Mouse (Mus musculus) liver, adult 2 months (tissue): ENCODE measurements around the gene 9430038I01Rik. TPM values are rescaled to one million over a fixed set of nuclear protein-coding genes. Genes with fewer than 3 reads are reported as not detected.

ENCODE experiments used
- DNase-seq: peaks from one replicate; pipeline ENCODE4 v3.0.0-alpha.2; 2011; ENCODE audit warnings: low read depth, low spot score; ENCODE audit errors: extremely low read depth
- H3K27ac ChIP-seq: fragments of 200-500 bp; replicated peaks from 2 replicates; pipeline ENCODE4 v1.5.1; 2012; ENCODE audit warnings: low read depth, mild to moderate bottlenecking, control low read depth, inconsistent platforms, low read length; ENCODE audit not compliant: insufficient read depth
- H3K27me3 ChIP-seq: fragments of 200-500 bp; 2 replicates; pipeline ENCODE4 v1.6.1; 2012; ENCODE audit warnings: mild to moderate bottlenecking, moderate library complexity, low read length, inconsistent platforms; ENCODE audit not compliant: control insufficient read depth, insufficient read depth
- H3K36me3 ChIP-seq: fragments of 200-500 bp; 2 replicates; pipeline ENCODE4 v1.6.1; 2012; ENCODE audit warnings: low read length, inconsistent platforms; ENCODE audit not compliant: control insufficient read depth, insufficient read depth
- H3K4me1 ChIP-seq: fragments of 200-500 bp; 2 replicates; pipeline ENCODE4 v1.6.1; 2011; ENCODE audit warnings: low read length; ENCODE audit not compliant: control insufficient read depth, insufficient read depth
- H3K4me3 ChIP-seq: fragments of 200-500 bp; 2 replicates; pipeline ENCODE4 v1.5.1; 2011; ENCODE audit warnings: low read depth, mild to moderate bottlenecking, control low read depth, low read length, moderate library complexity; ENCODE audit not compliant: insufficient read depth
- H3K79me2 ChIP-seq: fragments of 200-500 bp; 2 replicates; pipeline ENCODE4 v1.6.1; 2012; ENCODE audit warnings: inconsistent platforms, mild to moderate bottlenecking, low read length, moderate library complexity; ENCODE audit not compliant: control insufficient read depth, insufficient read depth
- H3K9ac ChIP-seq: fragments of 200-500 bp; 2 replicates; pipeline ENCODE4 v1.6.1; 2012; ENCODE audit warnings: low read depth, mild to moderate bottlenecking, control low read depth, inconsistent platforms, low read length
- CTCF ChIP-seq: fragments of 200-500 bp; IDR thresholded peaks from 2 replicates; pipeline ENCODE4 v1.5.1; 2011; ENCODE audit warnings: low read depth, low read length, control low read depth
- POLR2A ChIP-seq: fragments of 200-500 bp; IDR thresholded peaks from 2 replicates; pipeline ENCODE4 v1.6.1; 2011; ENCODE audit warnings: low read length, control low read depth; ENCODE audit not compliant: insufficient read depth; ENCODE audit errors: extremely low read depth
- WGBS: fragments of 180-500 bp; shearing (Covaris S2); methylation state at CpG from one replicate; pipeline ENCODE4 v1.1.7; 2018; 5-methylcytosine and 5-hydroxymethylcytosine counted together
- polyA plus RNA-seq: library from polyadenylated mRNA; depleted of rRNA; stranded (reverse); fragments of >200 nt; gene quantifications from 2 replicates; pipeline ENCODE4 v1.2.3, GENCODE M21; 2012; rRNA removed
- total RNA-seq: library from RNA; depleted of rRNA; stranded (reverse); fragments of >200 nt; gene quantifications from 2 replicates; pipeline ENCODE4 v1.2.3, GENCODE M21; 2014; rRNA removed

The 9430038I01Rik gene
- total and polyA plus RNA-seq, 2 experiments, result 13.3 to 15.7 TPM

DNA sequence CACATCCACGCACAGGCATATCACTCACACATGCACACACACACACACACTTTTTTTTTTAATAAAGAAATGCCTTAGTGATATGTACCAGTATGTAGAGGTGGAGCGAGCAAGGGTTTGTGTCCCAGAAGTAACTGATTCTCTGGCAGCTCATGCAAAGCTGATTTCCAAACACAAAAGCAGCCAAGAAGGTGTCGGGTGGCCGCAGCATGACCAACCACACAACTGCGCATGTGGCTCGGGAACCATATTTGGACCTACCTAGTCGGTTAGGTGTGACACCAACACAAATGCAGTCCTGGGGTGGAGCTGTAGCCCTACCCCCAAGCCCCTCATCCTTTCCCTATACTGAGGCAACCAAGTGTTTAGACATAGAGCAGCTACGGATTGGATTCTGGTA is 45.5 kb downstream of the 9430038I01Rik start:
- no peak overlapping the region for H3K9ac ChIP-seq
- TF ChIP-seq POLR2A, result no peak
- TF ChIP-seq CTCF, result no peak
- no peak overlapping the region for H3K4me3 ChIP-seq
- H3K36me3 ChIP-seq, result no peaks in the 10 kb centered on the region
- no peaks in the 10 kb centered on the region for H3K27me3 ChIP-seq
- no peak overlapping the region for H3K27ac ChIP-seq
- no peak for DNase-seq
- WGBS, result 91% methylated on average over 8 of the region's 8 CpGs
- no peaks in the 10 kb centered on the region for H3K79me2 ChIP-seq
- H3K4me1 ChIP-seq, result no peaks in the 10 kb centered on the region

DNA sequence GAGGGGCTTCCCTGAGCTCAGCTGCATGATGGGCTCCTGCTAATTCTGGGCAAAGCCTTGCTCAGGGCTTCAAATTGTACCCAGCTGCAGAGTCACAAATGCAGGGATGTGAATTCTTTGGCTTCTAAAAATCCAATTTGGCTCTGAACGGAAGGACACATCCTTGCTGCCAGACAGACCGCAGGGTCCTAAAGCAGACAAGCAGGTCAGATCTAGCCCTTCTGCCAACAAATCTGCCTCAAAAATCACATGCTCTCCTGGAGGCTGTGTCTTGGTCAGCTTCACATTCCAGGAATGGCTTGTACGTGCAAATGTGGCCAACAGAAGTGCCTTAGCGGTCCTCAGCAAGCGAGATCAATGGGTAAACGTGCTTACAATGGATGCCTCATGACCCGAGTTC is 46.0 kb downstream of the 9430038I01Rik start:
- WGBS, result 64% methylated on average over 7 of the region's 7 CpGs
- no peaks in the 10 kb centered on the region for H3K79me2 ChIP-seq
- no peak for DNase-seq
- no peaks in the 10 kb centered on the region for H3K36me3 ChIP-seq
- no peak overlapping the region for H3K9ac ChIP-seq
- no peaks in the 10 kb centered on the region for H3K27me3 ChIP-seq
- TF ChIP-seq POLR2A, result no peak
- no peak for TF ChIP-seq CTCF
- H3K4me1 ChIP-seq, result no peaks in the 10 kb centered on the region
- H3K4me3 ChIP-seq, result no peak overlapping the region
- H3K27ac ChIP-seq, result no peak overlapping the region

DNA sequence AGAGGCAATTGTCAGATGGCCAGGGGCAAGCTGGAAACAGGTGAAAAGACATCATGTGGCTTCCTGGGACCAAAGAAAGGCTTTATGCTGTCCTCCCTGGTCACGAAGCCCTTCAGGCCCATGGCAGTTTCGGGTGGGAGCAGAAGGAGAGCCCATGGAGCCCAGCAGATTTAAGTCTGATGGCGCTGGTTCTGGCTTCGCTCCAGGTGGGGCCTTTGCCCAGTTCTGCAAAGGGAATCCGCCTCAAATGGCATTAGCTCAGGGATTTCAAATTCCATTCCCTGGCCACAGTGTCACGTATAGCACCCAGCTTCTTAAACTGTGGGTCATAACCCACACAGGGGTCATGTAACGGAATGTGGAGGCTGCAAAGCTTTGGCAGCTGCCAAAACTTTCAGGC is 63.7 kb downstream of the 9430038I01Rik start:
- Histone ChIP-seq H3K4me1 (no peaks in the 10 kb centered on the region), H3K36me3 (no peaks in the 10 kb centered on the region), H3K79me2 (no peaks in the 10 kb centered on the region), H3K27ac (no peak overlapping the region), H3K4me3 (no peak overlapping the region), H3K27me3 (no peaks in the 10 kb centered on the region), H3K9ac (no peak overlapping the region)
- no peak for DNase-seq
- WGBS, result 74% methylated on average over 7 of the region's 7 CpGs
- TF ChIP-seq CTCF, result no peak
- no peak for TF ChIP-seq POLR2A

DNA sequence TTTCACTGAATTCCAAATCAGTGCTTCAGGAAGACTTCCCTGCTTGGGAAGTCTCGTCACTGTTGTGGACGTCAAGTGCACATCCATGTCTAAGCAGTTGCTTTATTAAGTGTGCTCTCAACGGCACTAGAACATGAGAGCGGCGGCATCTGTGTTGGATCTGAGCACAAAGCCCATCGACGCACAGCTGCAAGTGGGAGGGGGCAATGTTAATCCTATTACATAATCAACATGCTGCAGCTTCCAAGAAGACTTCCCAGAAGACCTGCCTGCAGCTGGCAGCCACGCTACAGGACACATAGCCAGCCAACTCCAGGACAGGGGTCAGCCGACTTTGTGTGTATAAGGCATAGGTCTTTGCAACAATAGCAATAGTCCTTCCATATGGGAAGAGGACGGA is 64.5 kb downstream of the 9430038I01Rik start:
- no peak for DNase-seq
- no peaks in the 10 kb centered on the region for H3K36me3 ChIP-seq
- no peaks in the 10 kb centered on the region for H3K79me2 ChIP-seq
- no peak overlapping the region for H3K9ac ChIP-seq
- no peaks in the 10 kb centered on the region for H3K27me3 ChIP-seq
- TF ChIP-seq CTCF (no peak), POLR2A (no peak)
- H3K4me3 ChIP-seq, result no peak overlapping the region
- H3K27ac ChIP-seq, result no peak overlapping the region
- 76% methylated on average over 10 of the region's 10 CpGs for WGBS
- H3K4me1 ChIP-seq, result no peaks in the 10 kb centered on the region

DNA sequence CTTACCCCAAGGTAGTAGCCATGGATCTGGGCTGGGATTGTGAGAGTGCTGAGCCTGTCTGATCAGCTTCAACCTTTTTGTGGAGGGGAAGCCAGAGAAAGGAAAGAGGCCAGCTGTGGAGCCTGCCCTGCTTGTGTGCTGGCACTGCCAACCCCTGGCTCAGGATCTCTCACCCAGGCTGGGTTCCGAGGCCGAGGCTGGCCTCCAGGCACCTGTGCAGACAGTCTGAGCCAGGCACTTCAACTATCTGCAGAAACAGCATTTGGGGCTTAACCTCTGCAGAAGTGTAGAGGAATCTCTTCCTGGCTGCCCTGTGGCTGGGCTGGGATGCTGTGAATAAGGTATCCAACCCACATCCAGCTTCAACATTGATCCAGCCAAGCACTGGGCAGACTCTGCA is 76.6 kb downstream of the 9430038I01Rik start:
- H3K79me2 ChIP-seq, result no peaks in the 10 kb centered on the region
- H3K27ac ChIP-seq, result no peak overlapping the region
- H3K36me3 ChIP-seq, result no peaks in the 10 kb centered on the region
- H3K4me1 ChIP-seq, result no peaks in the 10 kb centered on the region
- H3K27me3 ChIP-seq, result no peaks in the 10 kb centered on the region
- 78% methylated on average over 2 of the region's 2 CpGs for WGBS
- no peak for DNase-seq
- no peak overlapping the region for H3K9ac ChIP-seq
- TF ChIP-seq CTCF (no peak), POLR2A (no peak)
- no peak overlapping the region for H3K4me3 ChIP-seq

Other genes with a start within 250 kb of the 9430038I01Rik start
- gene Ebf3, start 96.3 kb downstream of the 9430038I01Rik start, total RNA-seq, result 0.09 and 0.13 TPM in 2 replicates
- 0.05 TPM in 1 of 2 replicates, not detected in the other for gene Ebf3, start 96.3 kb downstream of the 9430038I01Rik start, polyA plus RNA-seq
- 77.4 and 95.7 TPM in 2 replicates for gene Glrx3, start 26.9 kb upstream of the 9430038I01Rik start, total RNA-seq
- 52.5 and 75.5 TPM in 2 replicates for gene Glrx3, start 26.9 kb upstream of the 9430038I01Rik start, polyA plus RNA-seq